Mouse (Mus musculus) G1E (cell line): ENCODE data around the gene Aoc2. TPM values are rescaled to one million over a fixed set of nuclear protein-coding genes. Genes with fewer than 3 reads are reported as not detected.

ENCODE experiments used
- ATAC-seq: 2 replicates; pipeline ENCODE4 v1.8.0; 2016; ENCODE audit warnings: mild to moderate bottlenecking; ENCODE audit not compliant: insufficient number of reproducible peaks, poor library complexity, low FRiP score, severe bottlenecking; ENCODE audit errors: extremely low read depth
- DNase-seq: peaks from one replicate; pipeline ENCODE4 v3.0.0; 2012; ENCODE audit warnings: low spot score
- H3K27me3 ChIP-seq: 2 replicates; pipeline ENCODE4 v1.6.1; 2012; ENCODE audit warnings: mild to moderate bottlenecking, low read length, inconsistent platforms; ENCODE audit not compliant: insufficient read depth
- H3K36me3 ChIP-seq: replicated peaks from 2 replicates; pipeline ENCODE3; 2012; ENCODE audit warnings: mild to moderate bottlenecking, inconsistent platforms
- H3K4me1 ChIP-seq: 2 replicates; pipeline ENCODE4 v1.6.1; 2012; ENCODE audit warnings: low read depth, low read length, inconsistent platforms, mixed read lengths; ENCODE audit not compliant: insufficient read depth
- H3K4me3 ChIP-seq: 2 replicates; pipeline ENCODE4 v1.5.1; 2012; ENCODE audit warnings: low read depth, mild to moderate bottlenecking, inconsistent platforms, low read length, moderate library complexity, mixed read lengths
- H3K9me3 ChIP-seq: replicated peaks from 2 replicates; pipeline ENCODE4 v1.6.1; 2012; ENCODE audit warnings: inconsistent platforms
- CTCF ChIP-seq: IDR thresholded peaks from 2 replicates; pipeline ENCODE4 v1.5.1; 2012; ENCODE audit warnings: low read depth, low read length, inconsistent platforms, mixed read lengths
- GATA1 ChIP-seq: IDR thresholded peaks from 2 replicates; pipeline ENCODE4 v1.6.1; 2012; ENCODE audit warnings: borderline replicate concordance, low read length, inconsistent platforms, mixed read lengths
- GATA2 ChIP-seq: IDR thresholded peaks from 2 replicates; pipeline ENCODE4 v1.6.1; 2012; ENCODE audit warnings: low read depth, low read length, inconsistent platforms, borderline replicate concordance
- POLR2AphosphoS5 ChIP-seq: IDR thresholded peaks from 2 replicates; pipeline ENCODE4 v1.6.1; 2012; ENCODE audit warnings: low read depth, low read length, inconsistent platforms; ENCODE audit not compliant: insufficient replicate concordance
- TAL1 ChIP-seq: conservative IDR thresholded peaks from 2 replicates; pipeline ENCODE4 v1.6.1; 2012; ENCODE audit warnings: low read depth, low read length, inconsistent platforms, mixed read lengths
- polyA plus RNA-seq: library from polyadenylated mRNA; stranded (reverse); fragments of >175 nt; gene quantifications from 2 replicates; pipeline ENCODE4 v1.2.3, GENCODE M21; 2012
- total RNA-seq, 2 experiments: library from RNA; stranded (forward) in 1 of 2; stranded (reverse) in 1 of 2; fragments of 200-1000 nt in 1 of 2; fragments of >200 nt in 1 of 2; fragmentation: Nextera tagmentation in 1 of 2; gene quantifications; 2 replicates each; pipeline ENCODE4 v1.2.3; 2014 to 2017

Aoc2 gene
- total and polyA plus RNA-seq, 3 experiments, result 4.5 to 18.1 (median 10.0) TPM

- Histone ChIP-seq H3K4me3 (no peak overlapping the region), H3K9me3 (no peaks in the 10 kb centered on the region), H3K36me3 (no peaks in the 10 kb centered on the region), H3K4me1 (no peaks in the 10 kb centered on the region; the same call in 1 of the 2 replicates), H3K27me3 (peaks cover 34% of the 10 kb centered on the region)
- ATAC-seq (no peak), DNase-seq (no peak)
- TF ChIP-seq GATA2 (no peak), CTCF (no peak), TAL1 (no peak), POLR2AphosphoS5 (no peak), GATA1 (no peak)
These were observed 54.1 kb downstream of the Aoc2 start for GRCm38 (mm10) chr11:101378926-101379325.

Other genes with a start within 250 kb of the Aoc2 start
Only the 20 nearest of the 30 such genes appear.
- gene Plekhh3, start 153.7 kb upstream of the Aoc2 start, total RNA-seq (2014; fragmentation: Nextera tagmentation), result 0.49 and 2.6 TPM in 2 replicates
- 1.5 and 1.9 TPM in 2 replicates for gene Plekhh3, start 153.7 kb upstream of the Aoc2 start, total RNA-seq (2017)
- gene Plekhh3, start 153.7 kb upstream of the Aoc2 start, polyA plus RNA-seq, result 3.8 and 4.8 TPM in 2 replicates
- not detected in 2 replicates for gene Ccr10, start 149.6 kb upstream of the Aoc2 start, total RNA-seq (2014; fragmentation: Nextera tagmentation)
- not detected in 2 replicates for gene Ccr10, start 149.6 kb upstream of the Aoc2 start, total RNA-seq (2017)
- gene Ccr10, start 149.6 kb upstream of the Aoc2 start, polyA plus RNA-seq, result not detected in 2 replicates
- gene Ezh1, start 98.6 kb upstream of the Aoc2 start, total RNA-seq (2014; fragmentation: Nextera tagmentation), result 46.1 and 55.9 TPM in 2 replicates
- 23.9 and 25.4 TPM in 2 replicates for gene Ezh1, start 98.6 kb upstream of the Aoc2 start, total RNA-seq (2017)
- gene Ezh1, start 98.6 kb upstream of the Aoc2 start, polyA plus RNA-seq, result 2.0 and 4.2 TPM in 2 replicates
- gene Ramp2, start 79.0 kb upstream of the Aoc2 start, total RNA-seq (2014; fragmentation: Nextera tagmentation), result not detected in 2 replicates
- 0.27 TPM in 1 of 2 replicates, not detected in the other for gene Ramp2, start 79.0 kb upstream of the Aoc2 start, total RNA-seq (2017)
- gene Ramp2, start 79.0 kb upstream of the Aoc2 start, polyA plus RNA-seq, result 0.04 and 0.10 TPM in 2 replicates
- 482 and 539 TPM in 2 replicates for gene Vps25, start 71.4 kb upstream of the Aoc2 start, total RNA-seq (2014; fragmentation: Nextera tagmentation)
- gene Vps25, start 71.4 kb upstream of the Aoc2 start, total RNA-seq (2017), result 98.4 and 104 TPM in 2 replicates
- 140 and 170 TPM in 2 replicates for gene Vps25, start 71.4 kb upstream of the Aoc2 start, polyA plus RNA-seq
- 21.2 and 27.2 TPM in 2 replicates for gene Wnk4, start 64.5 kb upstream of the Aoc2 start, total RNA-seq (2014; fragmentation: Nextera tagmentation)
- gene Wnk4, start 64.5 kb upstream of the Aoc2 start, total RNA-seq (2017), result 2.3 and 4.2 TPM in 2 replicates
- gene Wnk4, start 64.5 kb upstream of the Aoc2 start, polyA plus RNA-seq, result 45.0 and 48.7 TPM in 2 replicates
- 1.5 TPM in 1 of 2 replicates, not detected in the other for gene Cntd1, start 46.1 kb upstream of the Aoc2 start, total RNA-seq (2014; fragmentation: Nextera tagmentation)
- gene Cntd1, start 46.1 kb upstream of the Aoc2 start, total RNA-seq (2017), result 0.81 and 1.1 TPM in 2 replicates
- gene Cntd1, start 46.1 kb upstream of the Aoc2 start, polyA plus RNA-seq, result 0.02 TPM in 1 of 2 replicates, not detected in the other
- gene Coa3, start 45.9 kb upstream of the Aoc2 start, total RNA-seq (2014; fragmentation: Nextera tagmentation), result 52.6 and 54.1 TPM in 2 replicates
- gene Coa3, start 45.9 kb upstream of the Aoc2 start, total RNA-seq (2017), result 58.1 and 65.9 TPM in 2 replicates
- gene Coa3, start 45.9 kb upstream of the Aoc2 start, polyA plus RNA-seq, result 16.8 and 39.8 TPM in 2 replicates
- 42.5 and 46.3 TPM in 2 replicates for gene Becn1, start 22.8 kb upstream of the Aoc2 start, total RNA-seq (2014; fragmentation: Nextera tagmentation)
- gene Becn1, start 22.8 kb upstream of the Aoc2 start, total RNA-seq (2017), result 142 and 148 TPM in 2 replicates
- gene Becn1, start 22.8 kb upstream of the Aoc2 start, polyA plus RNA-seq, result 97.7 and 109 TPM in 2 replicates
- 300 and 317 TPM in 2 replicates for gene Psme3, start 8.8 kb upstream of the Aoc2 start, total RNA-seq (2014; fragmentation: Nextera tagmentation)
- gene Psme3, start 8.8 kb upstream of the Aoc2 start, total RNA-seq (2017), result 98.7 and 113 TPM in 2 replicates
- gene Psme3, start 8.8 kb upstream of the Aoc2 start, polyA plus RNA-seq, result 68.6 and 68.8 TPM in 2 replicates
- 2.5 TPM in 1 of 2 replicates, not detected in the other for gene Aoc3, start 5.5 kb downstream of the Aoc2 start, total RNA-seq (2014; fragmentation: Nextera tagmentation)
- 0.16 TPM in 1 of 2 replicates, not detected in the other for gene Aoc3, start 5.5 kb downstream of the Aoc2 start, total RNA-seq (2017)
- 0.07 and 0.10 TPM in 2 replicates for gene Aoc3, start 5.5 kb downstream of the Aoc2 start, polyA plus RNA-seq
- gene G6pc, start 42.5 kb downstream of the Aoc2 start, total RNA-seq (2014; fragmentation: Nextera tagmentation), result not detected in 2 replicates
- 0.05 TPM in 1 of 2 replicates, not detected in the other for gene G6pc, start 42.5 kb downstream of the Aoc2 start, total RNA-seq (2017)
- not detected in 2 replicates for gene G6pc, start 42.5 kb downstream of the Aoc2 start, polyA plus RNA-seq
- gene Aarsd1, start 92.6 kb downstream of the Aoc2 start, total RNA-seq (2014; fragmentation: Nextera tagmentation), result 51.6 and 55.8 TPM in 2 replicates
- gene Aarsd1, start 92.6 kb downstream of the Aoc2 start, total RNA-seq (2017), result 47.0 and 50.9 TPM in 2 replicates
- gene Aarsd1, start 92.6 kb downstream of the Aoc2 start, polyA plus RNA-seq, result 67.7 and 74.4 TPM in 2 replicates
- 3.0 TPM in 1 of 2 replicates, not detected in the other for gene Gm27029, start 99.7 kb downstream of the Aoc2 start, total RNA-seq (2014; fragmentation: Nextera tagmentation)
- 0.87 and 2.1 TPM in 2 replicates for gene Gm27029, start 99.7 kb downstream of the Aoc2 start, total RNA-seq (2017)
- gene Gm27029, start 99.7 kb downstream of the Aoc2 start, polyA plus RNA-seq, result 0.58 and 0.90 TPM in 2 replicates
- 5.0 and 6.0 TPM in 2 replicates for gene Rundc1, start 100.0 kb downstream of the Aoc2 start, total RNA-seq (2014; fragmentation: Nextera tagmentation)
- 6.7 and 7.6 TPM in 2 replicates for gene Rundc1, start 100.0 kb downstream of the Aoc2 start, total RNA-seq (2017)
- 6.7 and 7.2 TPM in 2 replicates for gene Rundc1, start 100.0 kb downstream of the Aoc2 start, polyA plus RNA-seq
- gene Ptges3l, start 100.3 kb downstream of the Aoc2 start, total RNA-seq (2014; fragmentation: Nextera tagmentation), result not detected in 2 replicates
- gene Ptges3l, start 100.3 kb downstream of the Aoc2 start, total RNA-seq (2017), result 0.12 and 0.33 TPM in 2 replicates
- gene Ptges3l, start 100.3 kb downstream of the Aoc2 start, polyA plus RNA-seq, result 0.17 and 0.22 TPM in 2 replicates
- 787 and 879 TPM in 2 replicates for gene Rpl27, start 117.2 kb downstream of the Aoc2 start, total RNA-seq (2014; fragmentation: Nextera tagmentation)
- 1,687 and 2,225 TPM in 2 replicates for gene Rpl27, start 117.2 kb downstream of the Aoc2 start, total RNA-seq (2017)
- gene Rpl27, start 117.2 kb downstream of the Aoc2 start, polyA plus RNA-seq, result 444 and 1,039 TPM in 2 replicates
- 26.3 and 34.3 TPM in 2 replicates for gene Ifi35, start 123.3 kb downstream of the Aoc2 start, total RNA-seq (2014; fragmentation: Nextera tagmentation)
- 48.4 and 54.8 TPM in 2 replicates for gene Ifi35, start 123.3 kb downstream of the Aoc2 start, total RNA-seq (2017)
- gene Ifi35, start 123.3 kb downstream of the Aoc2 start, polyA plus RNA-seq, result 24.3 and 28.1 TPM in 2 replicates
- gene Rnd2, start 139.9 kb downstream of the Aoc2 start, total RNA-seq (2014; fragmentation: Nextera tagmentation), result 26.5 and 32.0 TPM in 2 replicates
- gene Rnd2, start 139.9 kb downstream of the Aoc2 start, total RNA-seq (2017), result 36.6 and 44.3 TPM in 2 replicates
- 35.3 and 46.4 TPM in 2 replicates for gene Rnd2, start 139.9 kb downstream of the Aoc2 start, polyA plus RNA-seq
- gene Vat1, start 141.2 kb downstream of the Aoc2 start, total RNA-seq (2014; fragmentation: Nextera tagmentation), result 237 and 238 TPM in 2 replicates
- 98.5 and 103 TPM in 2 replicates for gene Vat1, start 141.2 kb downstream of the Aoc2 start, total RNA-seq (2017)
- gene Vat1, start 141.2 kb downstream of the Aoc2 start, polyA plus RNA-seq, result 384 and 452 TPM in 2 replicates